Mouse (Mus musculus) hindbrain, embryonic 13.5 days (tissue): Measurements from ENCODE around the gene 1700020L24Rik. TPM values are rescaled to one million over a fixed set of nuclear protein-coding genes. Genes with fewer than 3 reads are reported as not detected.

Experiments
- ATAC-seq: fragments of 200-750 bp; cut with Nextera tagmentation; 2 replicates; pipeline ENCODE4 v1.8.0; 2017; ENCODE audit warnings: moderate TSS enrichment; ENCODE audit not compliant: low FRiP score
- H3K27ac ChIP-seq: fragments of 300-500 bp; sonication (generic); 2 replicates; pipeline ENCODE4 v1.5.1; 2015; ENCODE audit warnings: inconsistent platforms, mild to moderate bottlenecking, moderate library complexity
- H3K27me3 ChIP-seq: fragments of 300-500 bp; sonication (generic); 2 replicates; pipeline ENCODE4 v1.6.1; 2015; ENCODE audit warnings: mild to moderate bottlenecking, inconsistent platforms
- H3K36me3 ChIP-seq: fragments of 300-500 bp; sonication (generic); 2 replicates; pipeline ENCODE4 v1.6.1; 2015; ENCODE audit warnings: mild to moderate bottlenecking, inconsistent platforms
- H3K4me1 ChIP-seq: fragments of 300-500 bp; sonication (generic); replicated peaks from 2 replicates; pipeline ENCODE4 v1.6.1; 2015; ENCODE audit warnings: inconsistent platforms
- H3K4me2 ChIP-seq: fragments of 300-500 bp; sonication (generic); 2 replicates; pipeline ENCODE4 v1.6.1; 2015; ENCODE audit warnings: inconsistent platforms, mild to moderate bottlenecking, moderate library complexity
- H3K4me3 ChIP-seq: fragments of 300-500 bp; sonication (generic); 2 replicates; pipeline ENCODE4 v1.5.1; 2015; ENCODE audit warnings: mild to moderate bottlenecking, inconsistent platforms
- H3K9ac ChIP-seq: fragments of 300-500 bp; sonication (generic); 2 replicates; pipeline ENCODE4 v1.6.1; 2015; ENCODE audit warnings: mild to moderate bottlenecking, inconsistent platforms
- H3K9me3 ChIP-seq: fragments of 300-500 bp; sonication (generic); 2 replicates; pipeline ENCODE4 v1.6.1; 2016; ENCODE audit warnings: inconsistent platforms
- WGBS: fragments of 180-500 bp; shearing (Covaris S2); methylation state at CpG from one replicate; pipeline ENCODE4 v1.1.7; 2015; 5-methylcytosine and 5-hydroxymethylcytosine counted together
- polyA plus RNA-seq: library from polyadenylated mRNA; unstranded; fragments of >200 nt; fragmentation: Nextera tagmentation; extraction: Ambion mirVana; gene quantifications from 2 replicates; pipeline ENCODE4 v1.2.1, GENCODE M21; 2015

Gene 1700020L24Rik
- polyA plus RNA-seq, 1 experiment from 2014 or later: not detected

DNA sequence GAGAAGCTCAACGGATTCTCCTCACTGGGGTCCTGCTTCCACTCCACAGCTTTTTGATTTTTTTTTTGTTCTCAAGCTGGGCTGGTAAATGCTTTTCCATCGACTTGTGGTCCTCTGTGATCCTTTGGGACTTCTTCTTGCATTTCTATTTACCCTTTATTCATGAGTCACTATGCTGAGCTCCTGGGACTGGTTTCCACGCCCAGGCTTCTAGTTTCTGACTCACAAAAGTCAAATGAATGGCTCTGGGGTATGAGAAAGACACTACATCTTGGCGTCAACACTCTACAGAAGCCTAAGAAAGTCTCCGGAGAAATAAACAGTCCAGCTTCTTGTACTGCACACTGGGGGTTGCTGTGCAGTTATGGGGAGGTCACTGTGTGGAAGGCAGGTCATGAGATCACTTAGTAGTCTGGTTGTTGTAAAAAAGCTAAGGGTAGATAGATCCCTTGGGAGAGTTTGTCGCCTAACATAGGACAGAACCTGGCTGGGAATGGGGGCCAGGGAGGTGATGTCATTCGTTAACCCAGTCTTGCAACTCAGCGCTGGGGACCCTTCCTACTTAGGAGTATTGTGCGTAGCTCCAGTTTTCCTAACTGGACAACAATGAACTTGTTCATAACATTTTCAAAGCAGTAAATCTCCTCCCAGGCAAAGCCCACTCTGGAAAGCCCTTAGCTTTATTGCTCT is 20.6 kb downstream of the 1700020L24Rik start:
- WGBS: 65% methylated on average over 9 of the region's 9 CpGs
- no peaks in the 10 kb centered on the region for H3K36me3 ChIP-seq

DNA sequence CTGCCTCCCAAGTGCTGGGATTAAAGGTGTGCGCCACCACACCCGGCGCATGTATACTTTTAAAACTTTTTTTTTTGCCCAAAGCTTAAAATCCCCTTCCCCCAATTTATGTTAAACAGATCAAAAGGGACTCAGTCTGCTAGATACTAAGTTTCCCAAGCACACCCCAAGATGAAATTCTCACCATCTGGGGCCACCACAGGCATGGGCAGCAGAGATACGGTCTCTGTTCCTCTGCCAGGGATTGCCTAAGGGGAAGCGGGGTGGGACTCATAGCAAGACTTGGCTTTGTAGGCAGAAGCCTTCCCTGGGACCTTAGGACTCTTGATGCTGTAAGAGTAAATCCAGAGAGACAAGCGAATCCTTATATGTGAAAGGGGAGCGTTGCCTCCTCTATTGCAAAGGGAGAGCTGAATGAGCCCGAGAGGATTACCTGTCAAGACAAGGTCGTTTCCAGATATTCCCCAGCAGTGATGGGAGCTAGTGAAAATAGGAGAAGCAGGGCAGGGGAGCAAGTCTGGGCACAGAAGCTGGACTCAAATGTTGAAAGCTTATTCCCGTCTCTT is 24.1 kb downstream of the 1700020L24Rik start:
- Histone ChIP-seq H3K4me2 (peak overlapping the region; percentile 97; the same call in 1 of the 2 replicates), H3K27me3 (peaks cover 57% of the 10 kb centered on the region), H3K9ac (0 out of 2 replicates have a peak overlapping the region, but pooled peaks have one; percentile 6), H3K4me3 (no peak overlapping the region), H3K4me1 (peaks cover 33% of the 10 kb centered on the region), H3K9me3 (no peaks in the 10 kb centered on the region), H3K27ac (no peak overlapping the region), H3K36me3 (no peaks in the 10 kb centered on the region)
- 68% methylated on average over 10 of the region's 10 CpGs for WGBS
- ATAC-seq: no peak

More for the DNA sequence above, 20.6 kb downstream of the 1700020L24Rik start:
- H3K4me2 ChIP-seq: no peak overlapping the region
- ATAC-seq: no peak
- no peaks in the 10 kb centered on the region for H3K9me3 ChIP-seq
- H3K27me3 ChIP-seq: peaks cover 33% of the 10 kb centered on the region
- H3K4me1 ChIP-seq: peaks cover 26% of the 10 kb centered on the region
- no peak overlapping the region for H3K27ac ChIP-seq
- no peak overlapping the region for H3K9ac ChIP-seq
- no peak overlapping the region for H3K4me3 ChIP-seq

DNA sequence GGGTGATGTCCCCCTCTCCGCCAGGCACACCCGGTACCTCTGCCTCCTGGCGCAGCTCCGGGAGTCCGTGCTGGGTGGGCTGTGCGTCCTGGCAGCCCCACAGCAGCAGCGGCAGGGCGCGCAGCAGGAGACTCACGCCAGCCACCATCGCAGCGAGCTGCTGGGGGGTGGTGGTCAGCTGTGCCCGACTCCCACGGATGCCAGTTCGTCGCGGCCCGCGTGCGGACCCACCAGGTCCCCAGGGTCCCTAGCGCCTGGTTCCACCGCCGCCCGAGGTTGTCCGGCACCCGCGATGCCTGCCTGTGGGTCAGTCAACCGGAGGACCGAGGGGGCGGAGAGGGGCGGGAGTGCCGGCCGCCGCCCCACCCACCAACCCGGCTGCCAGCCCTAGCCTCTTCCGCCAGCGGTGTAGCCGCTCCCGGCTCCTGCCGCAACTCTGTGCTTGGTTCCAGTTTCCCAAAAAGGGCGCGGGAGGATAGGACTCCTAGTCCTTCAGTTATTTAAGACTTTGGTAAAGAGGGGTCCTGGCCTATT is 25.3 kb downstream of the 1700020L24Rik start, which contains the start of gene Mmp28:
Gene Mmp28 (minus strand): TSS at position 361 of the 534 bp plus-strand sequence.
- no peaks in the 10 kb centered on the region for H3K36me3 ChIP-seq
- H3K9me3 ChIP-seq: no peaks in the 10 kb centered on the region
- H3K27me3 ChIP-seq: peaks cover 57% of the 10 kb centered on the region
- no peak within 1 kb of the TSS for H3K27ac ChIP-seq
- H3K4me3 ChIP-seq: peak within 1 kb of the TSS; percentile 60
- no peak for ATAC-seq
- peak within 1 kb of the TSS; percentile 97 for H3K4me2 ChIP-seq
- peaks cover 35% of the 10 kb centered on the region for H3K4me1 ChIP-seq
- peak within 1 kb of the TSS; percentile 81 for H3K9ac ChIP-seq
- WGBS: 0% methylated on average over 40 of the region's 42 CpGs

DNA sequence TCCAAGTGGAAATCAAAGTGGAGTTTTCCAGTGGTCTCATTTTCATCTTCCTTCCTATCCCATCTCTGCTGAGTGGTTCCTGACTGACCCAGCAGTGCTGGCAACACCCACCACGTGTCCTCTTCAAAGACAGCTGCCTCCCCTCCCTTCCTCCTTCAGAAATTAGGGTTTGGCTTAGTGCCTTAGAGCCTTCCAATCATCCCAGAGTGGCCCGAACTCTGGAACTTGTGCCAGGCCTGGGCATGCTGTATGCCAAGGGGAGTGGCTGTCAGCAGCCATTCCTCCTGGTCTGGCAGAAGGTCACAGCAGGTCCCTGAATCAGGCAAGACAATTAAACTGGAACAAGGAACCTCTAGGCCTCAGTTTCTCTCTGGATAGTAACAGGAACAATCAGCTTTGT is 28.5 kb downstream of the 1700020L24Rik start:
- no peak overlapping the region for H3K4me3 ChIP-seq
- 36% methylated on average over 2 of the region's 2 CpGs for WGBS
- H3K4me1 ChIP-seq: peaks cover 31% of the 10 kb centered on the region
- H3K9ac ChIP-seq: no peak overlapping the region
- peaks cover 48% of the 10 kb centered on the region for H3K27me3 ChIP-seq
- H3K27ac ChIP-seq: peak overlapping the region; percentile 48; the same call in 1 of the 2 replicates
- no peak for ATAC-seq
- no peak overlapping the region for H3K4me2 ChIP-seq
- H3K36me3 ChIP-seq: no peaks in the 10 kb centered on the region
- no peaks in the 10 kb centered on the region for H3K9me3 ChIP-seq

DNA sequence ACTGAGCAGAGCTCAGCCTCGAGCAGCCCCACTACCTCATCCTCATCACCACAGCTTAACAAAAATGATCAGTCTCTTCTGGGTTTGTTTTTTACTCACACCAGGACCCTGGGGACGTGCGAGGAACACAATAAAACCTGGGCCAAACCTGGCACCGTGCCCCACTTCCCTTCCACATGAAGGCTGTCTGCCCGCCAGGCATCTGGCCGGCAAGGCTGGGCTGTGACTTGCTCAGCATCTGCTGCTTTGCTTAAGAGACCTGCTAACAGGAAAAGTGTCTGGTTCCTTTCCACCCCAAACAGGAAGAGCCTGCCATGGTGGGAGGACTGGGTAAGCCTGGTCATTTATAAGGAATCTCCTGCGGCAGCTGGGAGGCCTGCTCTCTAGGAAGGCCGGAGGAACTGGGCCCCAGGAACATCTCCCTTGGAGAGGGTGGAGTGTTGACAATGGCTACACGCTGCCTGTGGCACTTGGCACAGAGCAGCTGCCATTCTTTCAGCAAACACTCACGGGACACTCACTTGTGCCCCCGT is 29.7 kb downstream of the 1700020L24Rik start:
- no peaks in the 10 kb centered on the region for H3K9me3 ChIP-seq
- peaks cover 33% of the 10 kb centered on the region for H3K4me1 ChIP-seq
- H3K27me3 ChIP-seq: peaks cover 40% of the 10 kb centered on the region
- ATAC-seq: no peak; the same call in 1 of the 2 replicates
- no peak overlapping the region for H3K4me2 ChIP-seq
- 54% methylated on average over 11 of the region's 11 CpGs for WGBS
- 0 out of 2 replicates have a peak overlapping the region, but pooled peaks have one; percentile 29 for H3K9ac ChIP-seq
- no peak overlapping the region for H3K4me3 ChIP-seq
- H3K27ac ChIP-seq: peak overlapping the region; percentile 48
- H3K36me3 ChIP-seq: no peaks in the 10 kb centered on the region

DNA sequence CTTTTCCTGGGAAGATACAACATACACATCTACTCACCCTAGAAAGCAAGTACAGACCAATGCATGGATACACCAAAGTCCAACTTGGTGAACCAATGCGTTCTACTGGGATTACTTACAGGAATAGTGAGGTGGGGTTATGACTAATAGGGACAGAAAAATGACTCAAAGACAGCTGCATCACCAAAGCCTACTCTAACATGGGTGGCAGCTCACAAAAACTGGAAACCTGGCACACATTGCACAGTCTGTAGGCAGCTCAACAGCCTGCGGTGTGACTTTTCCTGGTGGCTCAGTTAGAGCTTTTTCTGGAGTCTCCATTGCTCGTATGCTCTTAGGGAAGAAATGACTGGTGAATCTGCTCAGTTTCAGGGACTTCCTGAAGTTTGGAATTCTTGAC is 31.3 kb downstream of the 1700020L24Rik start:
- no peak for ATAC-seq
- Histone ChIP-seq H3K9me3 (no peaks in the 10 kb centered on the region), H3K9ac (no peak overlapping the region), H3K4me2 (no peak overlapping the region), H3K4me1 (peaks cover 22% of the 10 kb centered on the region), H3K36me3 (no peaks in the 10 kb centered on the region), H3K27me3 (peaks cover 24% of the 10 kb centered on the region), H3K4me3 (no peak overlapping the region), H3K27ac (no peak overlapping the region)
- WGBS: 91% methylated on average over 3 of the region's 3 CpGs

DNA sequence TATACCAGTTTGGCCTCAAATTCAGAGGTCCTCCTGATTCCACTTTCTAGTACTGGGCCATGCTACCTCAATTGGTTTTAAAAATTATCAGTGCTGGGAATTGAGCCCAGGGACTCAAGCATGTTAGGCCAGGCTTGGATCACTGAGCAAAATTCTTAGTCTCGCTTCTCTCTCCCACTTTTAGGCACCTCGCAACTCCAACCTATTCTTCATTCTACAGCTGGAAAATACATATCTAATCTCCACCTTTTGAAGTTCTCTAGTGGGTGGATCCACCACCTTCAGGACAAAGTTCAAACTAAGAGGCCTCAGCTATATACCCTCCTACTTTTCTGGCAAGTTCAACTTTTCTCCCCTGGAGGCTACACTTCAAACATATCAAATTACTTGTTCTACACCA is 34.3 kb downstream of the 1700020L24Rik start:
- 92% methylated on average over 2 of the region's 2 CpGs for WGBS
- Histone ChIP-seq H3K4me1 (peaks cover 29% of the 10 kb centered on the region), H3K27me3 (peaks cover 7% of the 10 kb centered on the region; the same call in 1 of the 2 replicates), H3K4me3 (peak overlapping the region; percentile 81), H3K9ac (no peak overlapping the region), H3K27ac (no peak overlapping the region), H3K4me2 (peak overlapping the region; percentile 60), H3K9me3 (no peaks in the 10 kb centered on the region), H3K36me3 (no peaks in the 10 kb centered on the region; the same call in 1 of the 2 replicates)
- no peak for ATAC-seq

DNA sequence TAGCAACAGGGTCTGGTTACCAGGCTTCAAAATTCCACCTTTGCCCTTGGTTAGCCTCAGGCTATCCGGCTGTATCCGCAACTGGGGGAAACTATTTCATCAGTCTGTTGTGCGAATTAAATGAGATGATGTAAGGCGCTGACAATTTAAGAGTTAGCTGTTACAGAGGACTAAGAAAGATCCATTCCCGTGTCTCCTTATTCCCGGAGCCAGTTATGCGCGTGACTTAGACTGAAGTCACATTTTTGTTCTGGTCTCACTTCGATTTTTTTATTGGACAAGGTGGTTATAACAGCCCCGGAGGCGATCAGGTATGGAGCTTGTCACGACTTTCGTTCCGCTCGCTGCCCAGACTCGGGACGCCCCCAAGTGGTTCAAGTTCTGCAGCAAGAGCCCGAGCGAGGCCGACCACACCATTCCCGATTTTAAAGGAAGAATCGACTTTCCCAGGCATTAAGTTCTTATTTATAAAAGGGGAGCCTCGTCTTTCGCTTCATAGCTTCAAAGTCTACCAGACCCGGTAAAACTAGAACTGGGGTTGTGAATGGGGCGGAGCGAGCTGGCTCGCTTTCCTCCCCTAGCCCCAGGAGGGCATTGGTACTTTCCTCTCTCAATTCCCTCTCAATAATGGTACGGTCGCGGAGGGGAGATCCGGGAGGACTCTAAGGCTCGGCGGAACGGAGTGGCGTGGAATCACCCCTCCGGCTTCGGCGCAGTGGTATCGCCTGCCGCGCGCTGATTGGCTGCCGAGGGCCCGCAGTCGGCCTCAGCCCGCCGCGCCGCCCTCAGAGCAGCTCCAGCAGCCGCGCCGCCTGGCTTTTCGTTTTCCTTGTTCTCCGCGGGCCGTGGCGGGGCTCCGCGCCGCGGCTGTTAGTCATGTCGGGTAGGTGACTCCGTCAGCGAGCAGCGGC is 35.1 kb downstream of the 1700020L24Rik start, which contains the start of gene Taf15:
Gene Taf15 (plus strand): TSS at position 763 of the 911 bp plus-strand sequence.
- Histone ChIP-seq H3K4me2 (peak within 1 kb of the TSS; percentile 97), H3K36me3 (peaks cover 3% of the 10 kb centered on the region), H3K27ac (peak within 1 kb of the TSS; percentile 99), H3K4me1 (peaks cover 21% of the 10 kb centered on the region), H3K4me3 (peak within 1 kb of the TSS; percentile 81), H3K9me3 (no peaks in the 10 kb centered on the region), H3K9ac (peak within 1 kb of the TSS; percentile 84), H3K27me3 (peaks cover 7% of the 10 kb centered on the region; the same call in 1 of the 2 replicates)
- ATAC-seq: peak; percentile 99
- under 1% methylated on average over 66 of the region's 66 CpGs for WGBS

DNA sequence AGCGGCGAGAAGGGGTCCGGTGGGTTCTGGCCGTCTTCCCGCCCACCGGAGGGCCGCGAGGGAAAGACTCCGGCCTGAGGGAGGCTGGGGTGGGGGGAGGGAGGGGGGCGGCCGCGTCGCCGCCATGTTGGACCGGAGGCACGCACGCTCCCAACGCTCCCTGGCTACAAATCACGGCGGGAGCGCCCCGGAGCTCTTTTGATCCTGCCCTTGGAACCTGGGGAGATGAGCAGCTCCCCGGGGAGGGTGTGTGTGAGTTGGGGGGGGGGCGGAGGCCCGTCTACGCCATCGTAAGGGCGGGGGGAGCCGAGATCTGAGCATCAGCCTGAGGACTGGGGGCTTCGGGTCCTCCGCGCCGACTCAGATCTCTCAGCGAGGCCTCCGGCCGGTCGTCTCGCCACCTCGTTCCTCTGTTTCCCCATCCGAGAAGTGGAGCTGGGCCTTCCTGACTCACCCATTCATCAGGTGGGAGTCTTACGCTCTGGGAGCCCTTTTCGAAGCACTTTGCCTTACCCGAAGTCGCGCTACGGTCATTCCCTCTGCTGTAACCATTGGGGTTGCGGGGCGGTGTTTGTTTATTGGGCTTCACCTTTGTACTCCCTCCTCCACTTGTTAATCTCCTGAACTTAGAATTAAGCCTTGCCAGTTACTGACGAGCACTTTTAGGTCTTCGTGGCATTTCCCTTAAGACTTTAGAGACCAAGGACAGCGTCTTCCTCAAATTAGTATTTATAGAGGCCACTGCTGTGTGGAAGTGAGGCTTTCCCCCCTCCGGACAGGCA is 35.9 kb downstream of the 1700020L24Rik start:
- peaks cover 8% of the 10 kb centered on the region for H3K36me3 ChIP-seq
- ATAC-seq: peak; percentile 90
- peaks cover 21% of the 10 kb centered on the region for H3K4me1 ChIP-seq
- H3K27ac ChIP-seq: peak overlapping the region; percentile 99
- no peaks in the 10 kb centered on the region for H3K9me3 ChIP-seq
- H3K4me2 ChIP-seq: peak overlapping the region; percentile 97
- H3K4me3 ChIP-seq: peak overlapping the region; percentile 81
- under 1% methylated on average over 43 of the region's 52 CpGs for WGBS
- peaks cover 7% of the 10 kb centered on the region; the same call in 1 of the 2 replicates for H3K27me3 ChIP-seq
- H3K9ac ChIP-seq: peak overlapping the region; percentile 84
